Mouse (Mus musculus) stomach, postnatal 0 days (tissue): ENCODE data around the gene Btbd8.

Experiments
- CTCF ChIP-seq: IDR thresholded peaks from 2 replicates; pipeline ENCODE4 v1.5.1; 2016; ENCODE audit warnings: antibody characterized with exemption, low read depth, mild to moderate bottlenecking, moderate library complexity
- EP300 ChIP-seq: optimal IDR thresholded peaks from 2 replicates; pipeline ENCODE3; 2016; ENCODE audit warnings: antibody characterized with exemption

GRCm38 (mm10) chr5:107405361-107405760 lies 32.4 kb upstream of the Btbd8 start:
- TF ChIP-seq CTCF (no peak), EP300 (no peak)
